Mouse (Mus musculus) stomach, postnatal 0 days (tissue): Measurements from ENCODE around the gene Iffo1.

Source experiments
- CTCF ChIP-seq: IDR thresholded peaks from 2 replicates; pipeline ENCODE4 v1.5.1; 2016; ENCODE audit warnings: antibody characterized with exemption, low read depth, mild to moderate bottlenecking, moderate library complexity
- EP300 ChIP-seq: optimal IDR thresholded peaks from 2 replicates; pipeline ENCODE3; 2016; ENCODE audit warnings: antibody characterized with exemption

GRCm38 (mm10) chr6:125145479-125145951 lies 474 bp downstream of the Iffo1 start:
- TF ChIP-seq CTCF (no peak), EP300 (no peak)
